Mouse (Mus musculus) midbrain, embryonic 15.5 days (tissue): Measurements from ENCODE around the gene Mecom. TPM values are rescaled to one million over a fixed set of nuclear protein-coding genes. Genes with fewer than 3 reads are reported as not detected.

Experiments
- ATAC-seq: fragments of 200-750 bp; cut with Nextera tagmentation; replicated peaks from 2 replicates; pipeline ENCODE4 v1.8.0; 2017; ENCODE audit warnings: moderate TSS enrichment
- H3K27ac ChIP-seq: fragments of 300-500 bp; sonication (generic); 2 replicates; pipeline ENCODE4 v1.5.1; 2015; ENCODE audit warnings: mild to moderate bottlenecking, inconsistent platforms
- H3K27me3 ChIP-seq: fragments of 300-500 bp; sonication (generic); replicated peaks from 2 replicates; pipeline ENCODE4 v1.6.1; 2015; ENCODE audit warnings: inconsistent platforms
- H3K36me3 ChIP-seq: fragments of 300-500 bp; sonication (generic); replicated peaks from 2 replicates; pipeline ENCODE4 v1.6.1; 2015; ENCODE audit warnings: inconsistent platforms
- H3K4me1 ChIP-seq: fragments of 300-500 bp; sonication (generic); 2 replicates; pipeline ENCODE4 v1.6.1; 2015; ENCODE audit warnings: inconsistent platforms
- H3K4me2 ChIP-seq: fragments of 300-500 bp; sonication (generic); 2 replicates; pipeline ENCODE4 v1.6.1; 2015; ENCODE audit warnings: inconsistent platforms, mild to moderate bottlenecking, moderate library complexity
- H3K4me3 ChIP-seq: fragments of 300-500 bp; sonication (generic); 2 replicates; pipeline ENCODE4 v1.5.1; 2015; ENCODE audit warnings: mild to moderate bottlenecking, inconsistent platforms
- H3K9ac ChIP-seq: fragments of 300-500 bp; sonication (generic); 2 replicates; pipeline ENCODE4 v1.6.1; 2015; ENCODE audit warnings: mild to moderate bottlenecking, inconsistent platforms
- H3K9me3 ChIP-seq: fragments of 300-500 bp; sonication (generic); 2 replicates; pipeline ENCODE4 v1.6.1; 2016; ENCODE audit warnings: inconsistent platforms
- WGBS: fragments of 180-500 bp; shearing (Covaris S2); methylation state at CpG from one replicate; pipeline ENCODE4 v1.1.7; 2015; ENCODE audit warnings: mixed read lengths; 5-methylcytosine and 5-hydroxymethylcytosine counted together
- polyA plus RNA-seq: library from polyadenylated mRNA; unstranded; fragments of >200 nt; fragmentation: Nextera tagmentation; extraction: Ambion mirVana; gene quantifications from 2 replicates; pipeline ENCODE4 v1.2.1, GENCODE M21; 2015

Gene Mecom
- polyA plus RNA-seq, 1 experiment from 2014 or later: 5.2 TPM

GRCm38 (mm10) chr3:30198227-30198626 lies 349.6 kb downstream of the Mecom start:
- H3K4me2 ChIP-seq: no peak overlapping the region
- no peaks in the 10 kb centered on the region for H3K4me1 ChIP-seq
- H3K36me3 ChIP-seq: no peaks in the 10 kb centered on the region
- ATAC-seq: no peak
- H3K27ac ChIP-seq: no peak overlapping the region
- WGBS: 73% methylated on average over 5 of the region's 5 CpGs
- H3K9me3 ChIP-seq: no peaks in the 10 kb centered on the region
- no peaks in the 10 kb centered on the region for H3K27me3 ChIP-seq
- no peak overlapping the region for H3K4me3 ChIP-seq
- no peak overlapping the region for H3K9ac ChIP-seq

GRCm38 (mm10) chr3:30195186-30195585 lies 352.6 kb downstream of the Mecom start:
- WGBS: 98% methylated on average over 3 of the region's 3 CpGs
- no peak overlapping the region for H3K27ac ChIP-seq
- H3K36me3 ChIP-seq: no peaks in the 10 kb centered on the region
- no peak overlapping the region for H3K4me3 ChIP-seq
- H3K4me1 ChIP-seq: peaks cover 4% of the 10 kb centered on the region
- no peaks in the 10 kb centered on the region for H3K27me3 ChIP-seq
- no peaks in the 10 kb centered on the region for H3K9me3 ChIP-seq
- no peak overlapping the region for H3K9ac ChIP-seq
- H3K4me2 ChIP-seq: no peak overlapping the region
- no peak for ATAC-seq

- no peak overlapping the region for H3K27ac ChIP-seq
- no peak overlapping the region for H3K4me2 ChIP-seq
- H3K9ac ChIP-seq: no peak overlapping the region
- no peaks in the 10 kb centered on the region for H3K36me3 ChIP-seq
- no peaks in the 10 kb centered on the region for H3K27me3 ChIP-seq
- no peak overlapping the region for H3K4me3 ChIP-seq
- peaks cover 4% of the 10 kb centered on the region for H3K4me1 ChIP-seq
- peak; percentile 62 for ATAC-seq
- 30% methylated on average over 12 of the region's 12 CpGs for WGBS
- H3K9me3 ChIP-seq: no peaks in the 10 kb centered on the region
Observed at GRCm38 (mm10) chr3:30192294-30193007, 355.4 kb downstream of the Mecom start.

- Histone ChIP-seq H3K4me3 (no peak overlapping the region), H3K4me2 (no peak overlapping the region), H3K9ac (no peak overlapping the region), H3K9me3 (no peaks in the 10 kb centered on the region), H3K27me3 (no peaks in the 10 kb centered on the region), H3K4me1 (peaks cover 4% of the 10 kb centered on the region), H3K36me3 (no peaks in the 10 kb centered on the region), H3K27ac (no peak overlapping the region)
- no peak for ATAC-seq
- WGBS: 70% methylated on average over 2 of the region's 2 CpGs
Observed at GRCm38 (mm10) chr3:30189325-30189724, 358.5 kb downstream of the Mecom start.

- no peak; the same call in 1 of the 2 replicates for ATAC-seq
- H3K36me3 ChIP-seq: no peaks in the 10 kb centered on the region
- no peak overlapping the region for H3K4me3 ChIP-seq
- H3K9me3 ChIP-seq: no peaks in the 10 kb centered on the region
- peaks cover 4% of the 10 kb centered on the region for H3K4me1 ChIP-seq
- H3K4me2 ChIP-seq: no peak overlapping the region
- no peak overlapping the region for H3K9ac ChIP-seq
- H3K27ac ChIP-seq: no peak overlapping the region
- H3K27me3 ChIP-seq: no peaks in the 10 kb centered on the region
- WGBS: 48% methylated on average over 5 of the region's 5 CpGs
Observed at GRCm38 (mm10) chr3:30187812-30188469, 359.9 kb downstream of the Mecom start.

- H3K9ac ChIP-seq: no peak overlapping the region
- H3K27me3 ChIP-seq: no peaks in the 10 kb centered on the region
- no peaks in the 10 kb centered on the region for H3K9me3 ChIP-seq
- H3K36me3 ChIP-seq: no peaks in the 10 kb centered on the region
- H3K4me3 ChIP-seq: no peak overlapping the region
- WGBS: 84% methylated on average over 8 of the region's 8 CpGs
- ATAC-seq: no peak
- H3K4me1 ChIP-seq: no peaks in the 10 kb centered on the region
- no peak overlapping the region for H3K4me2 ChIP-seq
- no peak overlapping the region for H3K27ac ChIP-seq
Observed at GRCm38 (mm10) chr3:30181807-30182481, 365.9 kb downstream of the Mecom start.

- Histone ChIP-seq H3K36me3 (no peaks in the 10 kb centered on the region), H3K4me2 (no peak overlapping the region), H3K4me1 (no peaks in the 10 kb centered on the region), H3K9ac (no peak overlapping the region), H3K27ac (no peak overlapping the region), H3K27me3 (no peaks in the 10 kb centered on the region), H3K4me3 (no peak overlapping the region), H3K9me3 (no peaks in the 10 kb centered on the region)
- 90% methylated on average over 5 of the region's 5 CpGs for WGBS
- ATAC-seq: no peak
Observed at GRCm38 (mm10) chr3:30176615-30177014, 371.2 kb downstream of the Mecom start.

- Histone ChIP-seq H3K9me3 (no peaks in the 10 kb centered on the region), H3K4me2 (no peak overlapping the region), H3K27ac (no peak overlapping the region), H3K36me3 (no peaks in the 10 kb centered on the region), H3K27me3 (no peaks in the 10 kb centered on the region), H3K9ac (no peak overlapping the region), H3K4me3 (no peak overlapping the region), H3K4me1 (no peaks in the 10 kb centered on the region)
- 86% methylated on average over 3 of the region's 3 CpGs for WGBS
- no peak for ATAC-seq
Observed at GRCm38 (mm10) chr3:30173812-30174211, 374.0 kb downstream of the Mecom start.

GRCm38 (mm10) chr3:30168396-30169186 lies 379.2 kb downstream of the Mecom start:
- WGBS: 92% methylated on average over 3 of the region's 3 CpGs

GRCm38 (mm10) chr3:30167027-30167426 lies 380.8 kb downstream of the Mecom start:
- Histone ChIP-seq H3K36me3 (no peaks in the 10 kb centered on the region), H3K27ac (no peak overlapping the region), H3K4me1 (no peaks in the 10 kb centered on the region), H3K9ac (no peak overlapping the region), H3K9me3 (no peaks in the 10 kb centered on the region), H3K4me3 (no peak overlapping the region), H3K4me2 (no peak overlapping the region), H3K27me3 (no peaks in the 10 kb centered on the region)
- WGBS: 92% methylated on average over 3 of the region's 3 CpGs
- no peak for ATAC-seq

More at GRCm38 (mm10) chr3:30168396-30169186, 379.2 kb downstream of the Mecom start:
- no peak overlapping the region for H3K4me2 ChIP-seq
- no peak overlapping the region for H3K4me3 ChIP-seq
- H3K27ac ChIP-seq: no peak overlapping the region
- H3K9me3 ChIP-seq: no peaks in the 10 kb centered on the region
- no peak for ATAC-seq
- no peaks in the 10 kb centered on the region for H3K36me3 ChIP-seq
- H3K9ac ChIP-seq: no peak overlapping the region
- no peaks in the 10 kb centered on the region for H3K27me3 ChIP-seq
- H3K4me1 ChIP-seq: no peaks in the 10 kb centered on the region

GRCm38 (mm10) chr3:30164834-30165233 lies 383.0 kb downstream of the Mecom start:
- no peak overlapping the region for H3K4me2 ChIP-seq
- H3K4me3 ChIP-seq: no peak overlapping the region
- no peaks in the 10 kb centered on the region for H3K27me3 ChIP-seq
- H3K9ac ChIP-seq: no peak overlapping the region
- no peaks in the 10 kb centered on the region for H3K4me1 ChIP-seq
- no peaks in the 10 kb centered on the region for H3K9me3 ChIP-seq
- ATAC-seq: no peak
- 88% methylated on average over 4 of the region's 4 CpGs for WGBS
- no peak overlapping the region for H3K27ac ChIP-seq
- no peaks in the 10 kb centered on the region for H3K36me3 ChIP-seq

GRCm38 (mm10) chr3:30163390-30163789 lies 384.4 kb downstream of the Mecom start:
- Histone ChIP-seq H3K9ac (no peak overlapping the region), H3K9me3 (no peaks in the 10 kb centered on the region), H3K4me2 (no peak overlapping the region), H3K4me1 (no peaks in the 10 kb centered on the region), H3K27ac (no peak overlapping the region), H3K36me3 (no peaks in the 10 kb centered on the region), H3K27me3 (no peaks in the 10 kb centered on the region), H3K4me3 (no peak overlapping the region)
- no peak for ATAC-seq
- WGBS: 80% methylated on average over 4 of the region's 4 CpGs
